Mouse (Mus musculus) heart, postnatal 14 days (tissue): ENCODE measurements around the gene Ccs. TPM values are rescaled to one million over a fixed set of nuclear protein-coding genes. Genes with fewer than 3 reads are reported as not detected.
A peak's percentile ranks its signal among the peaks of the same experiment; 100 is the strongest.
"Not testable (repeated sequence)": the region's sequence is repeated elsewhere in the genome, so short reads cannot be mapped to it uniquely, and the experiment has no call there.

Source experiments
- DNase-seq, 2 experiments: peaks; one replicate each; pipeline ENCODE4 v3.0.0; 2021 to 2022
- intact Hi-C: fragments of 180-260 bp; cut with DNase I; formaldehyde crosslinking; loops from one replicate; pipeline ENCODE4 v1.15.1; 2025
- long read RNA-seq, 2 experiments: library from polyadenylated mRNA; stranded (forward); transcript quantifications; one replicate each; pipeline ENCODE4 v2.0.0; 2021
- total RNA-seq, 2 experiments: library from RNA; stranded (reverse); gene quantifications; 2 replicates each; pipeline ENCODE4 v1.2.3; 2021

Gene Ccs
- total RNA-seq, result 10 to 100 TPM; 29.3 to 29.9 TPM
- long read RNA-seq, experiment 1, transcript Ccs-201 (8 exons, 1,067 nt), result major isoform, 29 of 32 reads
- long read RNA-seq, experiment 1, partial matches to known transcripts, result 1 of 32 reads
- long read RNA-seq, experiment 1, other reads (novel, unspliced or antisense), result 1 of 32 reads
- long read RNA-seq, experiment 2, transcript Ccs-201 (8 exons, 1,067 nt), result major isoform, 13 of 15 reads
- long read RNA-seq, experiment 2, partial matches to known transcripts, result 2 of 15 reads
- long read RNA-seq, experiment 2, other reads (novel, unspliced or antisense), result 0 of 15 reads

DNA sequence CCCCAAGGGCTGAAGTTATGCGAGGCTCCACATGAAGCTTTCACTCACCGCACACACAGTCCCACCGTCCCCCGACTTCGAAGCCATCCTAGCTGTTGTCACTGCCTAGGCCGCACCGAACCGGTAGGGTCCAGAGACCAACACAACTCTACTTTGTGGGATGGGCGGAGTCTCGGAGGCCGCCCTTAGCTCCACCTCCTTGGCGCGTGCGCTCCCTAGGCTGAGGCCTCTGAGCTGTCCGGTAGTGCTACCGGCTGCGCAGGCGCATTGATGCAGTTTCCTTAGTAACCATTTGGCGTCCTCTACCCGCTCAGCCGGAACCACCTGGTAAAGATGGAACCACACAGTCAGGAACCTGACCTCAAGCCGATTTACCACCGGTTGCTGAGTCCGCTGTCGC, at the start of gene Ccs, which contains the start of gene Ccdc87:
Gene Ccs (minus strand): TSS at position 184 of the 400 bp plus-strand sequence.
Gene Ccdc87 (plus strand): TSS at position 218 of the 400 bp plus-strand sequence.
- intact Hi-C loops, result loop anchor here (2.0 kb wide), 1 partner anchor 26 kb away; no protein-coding TSS in a partner anchor
- peak; percentile 97 to 98 for DNase-seq

GRCm38 (mm10) chr19:4883961-4884360, 44.8 kb upstream of the Ccs start:
- DNase-seq, result no peak
- intact Hi-C loops, result no loop called here

DNA sequence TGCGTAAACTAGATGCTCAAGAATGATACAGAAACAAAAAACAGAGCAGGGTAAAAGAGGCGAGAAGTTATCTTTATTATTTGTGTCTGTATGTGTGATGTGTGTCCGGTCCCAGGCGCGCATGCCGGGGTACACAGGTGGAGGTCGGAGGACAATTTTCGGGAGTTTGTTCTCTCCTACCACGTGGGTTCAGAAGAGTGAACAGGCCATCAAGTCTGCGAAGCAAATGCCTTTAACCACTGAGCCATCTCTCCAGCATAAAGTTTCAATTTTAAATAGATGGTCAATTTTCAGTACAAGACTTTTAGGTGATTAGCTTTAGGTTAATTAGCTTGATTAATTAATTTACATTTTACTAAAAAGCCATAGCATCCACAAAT, 40.2 kb upstream of the Ccs start:
- intact Hi-C loops, result no loop called here

DNA sequence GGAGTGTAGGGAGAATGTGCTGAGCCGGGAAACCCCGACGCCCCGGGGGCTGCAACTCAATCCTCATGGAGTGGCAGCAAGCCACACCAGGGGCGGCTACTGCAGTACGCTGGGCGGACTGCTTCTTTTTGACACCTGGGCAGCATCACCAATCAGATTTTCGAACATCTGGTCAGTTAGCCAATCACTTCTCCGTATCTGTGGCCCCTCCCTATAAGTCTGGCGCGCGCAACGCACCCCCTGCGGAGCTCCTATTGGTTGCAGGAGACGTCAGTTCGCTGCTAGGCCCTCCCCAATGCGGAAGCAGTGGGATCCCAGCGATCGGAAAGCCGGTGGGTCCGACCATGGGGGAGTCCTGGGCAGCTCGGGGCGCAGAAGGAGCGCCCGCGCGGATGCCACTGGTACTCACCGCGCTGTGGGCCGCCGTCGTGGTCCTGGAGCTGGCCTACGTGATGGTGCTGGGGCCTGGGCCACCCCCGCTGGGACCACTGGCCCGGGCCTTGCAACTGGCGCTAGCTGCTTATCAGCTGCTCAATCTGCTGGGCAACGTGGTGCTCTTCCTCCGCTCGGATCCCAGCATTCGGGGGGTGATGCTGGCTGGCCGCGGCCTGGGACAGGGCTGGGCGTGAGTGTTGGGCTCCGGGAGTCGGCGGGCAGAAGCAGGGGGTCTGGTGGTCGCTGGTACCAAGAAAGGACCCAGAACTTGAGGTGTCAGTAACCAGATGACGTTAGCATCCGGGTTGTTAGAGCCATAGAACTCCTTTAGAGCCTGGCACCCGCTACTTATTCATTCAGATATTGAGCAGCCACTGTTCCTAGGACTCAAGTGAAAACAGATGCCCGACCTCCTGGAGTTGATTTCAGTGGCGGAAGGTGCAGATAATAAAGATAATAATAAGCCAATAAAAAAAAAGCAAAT, 39.5 kb upstream of the Ccs start, which contains the start of gene Zdhhc24:
Gene Zdhhc24 (plus strand): TSS at position 264 of the 919 bp plus-strand sequence.
- intact Hi-C loops, result no loop called here
- DNase-seq, result peak; percentile 96

More for the DNA sequence above, 40.2 kb upstream of the Ccs start:
- no peak for DNase-seq

GRCm38 (mm10) chr19:4877785-4878184, 38.7 kb upstream of the Ccs start, which contains the start of gene Actn3:
Actn3 (minus strand) TSS chr19:4877909.
- intact Hi-C loops, result no loop called here
- DNase-seq, result peak; percentile 37 to 42

- intact Hi-C loops, result no loop called here
- DNase-seq, result no peak
These were observed 37.6 kb upstream of the Ccs start for GRCm38 (mm10) chr19:4876755-4877154.

- intact Hi-C loops, result no loop called here
These were observed 37.1 kb upstream of the Ccs start for GRCm38 (mm10) chr19:4876241-4876640.

DNA sequence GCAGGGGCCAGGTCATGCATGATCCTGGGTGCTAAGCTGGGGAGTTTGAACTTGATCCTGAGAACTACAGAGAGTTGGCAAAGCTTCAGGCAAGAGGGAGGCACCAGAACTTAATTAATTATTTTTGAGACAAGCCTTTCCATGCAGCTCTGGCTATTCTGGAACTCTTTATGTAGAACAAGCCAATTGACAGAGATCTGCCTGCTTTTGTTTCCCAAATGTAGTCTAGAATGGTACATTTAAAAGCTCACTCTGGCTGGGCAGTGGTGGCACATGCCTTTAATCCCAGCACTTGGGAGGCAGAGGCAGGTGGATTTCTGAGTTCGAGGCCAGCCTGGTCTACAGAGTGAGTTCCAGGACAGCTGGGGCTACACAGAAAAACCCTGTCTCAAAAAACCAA, 35.5 kb upstream of the Ccs start:
- intact Hi-C loops, result not testable (repeated sequence)

More at GRCm38 (mm10) chr19:4876241-4876640, 37.1 kb upstream of the Ccs start:
- no peak for DNase-seq

GRCm38 (mm10) chr19:4865147-4865546, 26.0 kb upstream of the Ccs start:
- peak; percentile 22 to 37 for DNase-seq
- intact Hi-C loops, result no loop called here

More for the DNA sequence above, 35.5 kb upstream of the Ccs start:
- DNase-seq, result not testable (repeated sequence)

DNA sequence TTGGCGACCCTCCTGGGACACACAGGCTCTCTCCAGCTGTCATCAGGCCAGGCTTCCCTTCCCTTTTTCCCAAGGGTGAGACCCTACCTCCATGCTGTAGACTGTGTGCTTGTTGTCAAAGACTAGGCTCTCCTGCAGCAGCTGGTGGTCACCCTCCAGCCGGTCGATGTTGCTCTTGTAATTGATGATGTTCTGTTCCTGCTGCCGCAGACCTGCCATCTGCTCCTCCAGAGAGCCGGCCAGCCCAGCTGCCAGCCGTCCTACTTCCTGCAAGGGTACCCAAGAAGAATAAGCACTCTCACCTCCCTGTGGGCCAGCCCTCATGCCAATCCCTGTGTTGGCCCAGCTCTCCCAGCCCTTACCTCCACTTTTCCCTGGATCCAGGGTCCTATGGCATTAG, 23.9 kb upstream of the Ccs start:
- DNase-seq, result no peak
- intact Hi-C loops, result no loop called here

DNA sequence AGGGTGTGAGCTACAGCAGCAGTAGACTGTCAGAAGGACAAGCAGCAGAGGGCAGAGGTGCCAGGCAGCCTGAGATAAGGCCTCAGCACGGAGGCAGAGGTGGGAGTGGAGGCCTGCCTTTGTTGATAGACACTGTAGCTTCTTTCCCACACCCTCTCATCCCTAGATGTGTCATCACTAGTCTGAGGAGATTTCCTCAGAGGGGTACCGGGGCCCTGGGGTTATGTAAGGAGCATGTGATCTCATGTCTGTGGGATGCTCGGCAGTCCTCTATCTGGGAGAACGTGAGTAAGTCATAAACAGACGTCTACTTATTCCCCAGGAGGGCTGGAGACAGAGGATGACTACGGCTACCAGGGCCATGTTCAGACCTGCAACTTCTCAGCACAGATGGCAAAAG, 19.9 kb upstream of the Ccs start:
- intact Hi-C loops, result no loop called here
- no peak for DNase-seq

DNA sequence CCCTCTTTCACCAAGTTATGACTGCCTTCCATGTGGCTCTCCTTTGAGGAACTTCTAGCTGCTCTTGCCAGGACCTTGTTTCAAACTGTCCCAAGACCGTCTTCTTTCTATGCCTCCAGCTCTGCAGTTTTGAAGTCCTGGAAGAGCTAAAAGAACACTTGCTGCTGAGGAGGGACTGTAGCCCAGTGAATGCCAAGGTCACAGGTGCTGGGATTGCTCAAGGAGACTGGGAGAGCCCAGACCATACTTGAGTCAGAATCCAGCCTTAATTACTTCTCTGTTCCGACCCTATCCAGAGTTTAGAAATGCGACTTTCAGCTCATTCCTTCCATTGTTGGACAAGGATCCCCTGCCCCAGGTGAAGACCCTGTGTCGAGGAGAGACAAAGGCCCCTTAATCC, 16.8 kb upstream of the Ccs start:
- intact Hi-C loops, result no loop called here

DNA sequence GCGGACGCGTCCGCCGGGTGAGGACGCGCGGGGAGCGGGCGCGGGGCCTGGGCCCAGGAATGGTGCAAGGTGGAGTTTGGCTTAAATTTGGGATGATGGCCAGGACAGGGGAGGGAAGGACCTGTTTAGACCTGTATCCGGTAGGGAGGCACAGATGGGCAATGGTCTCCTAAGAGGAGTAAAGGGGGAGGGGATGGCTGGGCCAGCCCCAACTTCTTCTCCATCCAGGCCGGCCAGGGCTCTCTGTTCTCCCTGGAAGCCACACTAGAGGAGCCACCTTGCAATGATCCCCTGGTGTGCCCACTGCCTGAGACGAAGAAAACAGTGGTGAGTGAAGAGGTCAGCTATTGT, 16.3 kb upstream of the Ccs start:
- DNase-seq, result no peak

More for the DNA sequence above, 16.8 kb upstream of the Ccs start:
- no peak for DNase-seq

GRCm38 (mm10) chr19:4854552-4855469, 15.7 kb upstream of the Ccs start, which contains the start of gene Ctsf:
Ctsf (plus strand) TSS chr19:4855130.
- DNase-seq, result peak; percentile 89 to 90
- intact Hi-C loops, result loop anchor here (5.0 kb wide), 1 partner anchor 228 kb away; the partner anchor contains the start of gene Rce1

More for the DNA sequence above, 16.3 kb upstream of the Ccs start:
- intact Hi-C loops, result no loop called here

DNA sequence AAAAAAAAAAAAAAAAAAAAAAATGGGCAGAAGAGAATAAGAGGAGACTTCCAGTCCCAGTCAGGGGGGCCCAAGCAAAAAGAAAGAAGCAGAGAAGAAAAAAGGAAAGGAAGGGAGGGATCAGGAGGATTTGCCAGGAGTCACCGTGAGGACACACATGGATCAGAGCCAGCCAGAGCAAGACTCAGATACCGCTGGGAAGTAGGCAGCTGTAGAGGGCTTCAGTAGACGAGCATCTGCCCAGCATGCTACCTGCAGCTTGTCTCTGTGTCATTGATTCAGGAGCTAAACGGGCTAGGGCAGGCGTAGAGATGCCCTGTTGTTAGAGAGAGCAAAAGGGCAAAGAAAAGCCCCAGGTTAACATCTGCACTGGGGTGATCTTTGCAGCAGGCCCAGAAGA, 11.1 kb upstream of the Ccs start:
- no peak for DNase-seq
- intact Hi-C loops, result loop anchor here (5.0 kb wide), 1 partner anchor 223 kb away; the partner anchor contains the start of gene Rce1

- intact Hi-C loops, result loop anchor here (5.0 kb wide), 1 partner anchor 222 kb away; the partner anchor contains the start of gene Rce1
- no peak for DNase-seq
These were observed 10.7 kb upstream of the Ccs start for GRCm38 (mm10) chr19:4849800-4850199.

GRCm38 (mm10) chr19:4847490-4847889, 8.4 kb upstream of the Ccs start:
- peak; percentile 19 to 30 for DNase-seq
- intact Hi-C loops, result loop anchor here (1.0 kb wide), 1 partner anchor 92 kb away; no protein-coding TSS in a partner anchor

DNA sequence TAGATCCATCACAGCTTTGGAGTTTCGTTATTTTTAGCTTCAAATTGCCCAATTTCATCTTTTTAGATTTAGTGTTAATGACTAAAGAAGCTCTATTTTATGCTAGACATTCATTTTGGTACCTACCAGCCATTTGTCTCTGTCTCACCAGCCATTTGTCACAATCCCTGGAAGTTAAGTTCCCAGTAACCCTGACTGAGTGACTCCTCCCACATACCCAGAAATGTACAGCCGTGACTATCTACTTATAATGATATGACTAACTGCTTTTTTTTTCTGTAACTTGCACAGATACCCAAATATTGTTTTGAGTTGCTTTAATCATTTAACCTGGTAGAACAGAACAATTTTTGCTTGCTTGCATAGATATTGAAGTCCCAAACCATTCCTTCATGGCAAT, 6.7 kb upstream of the Ccs start:
- no peak for DNase-seq
- intact Hi-C loops, result no loop called here

DNA sequence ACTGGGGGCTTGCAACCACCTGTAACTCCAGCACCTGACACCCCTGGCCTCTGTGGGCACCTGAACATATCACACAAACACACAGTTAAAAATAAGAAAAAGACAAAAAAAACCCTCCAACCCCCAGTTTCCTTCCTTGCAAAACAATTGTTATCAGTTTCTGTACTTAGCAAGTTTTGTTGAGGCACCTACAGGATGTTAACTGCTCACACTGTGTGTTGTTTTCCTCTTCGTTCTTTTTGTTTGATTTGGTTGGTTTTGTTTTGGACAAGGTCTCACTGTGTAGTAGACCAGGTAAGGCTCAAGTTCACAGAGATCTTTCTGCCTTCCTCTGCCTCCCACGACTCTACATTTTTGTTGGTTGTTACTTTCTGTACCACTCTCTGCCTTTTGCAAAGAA, 3.5 kb upstream of the Ccs start:
- intact Hi-C loops, result no loop called here

GRCm38 (mm10) chr19:4840848-4841247, 1.7 kb upstream of the Ccs start:
- DNase-seq, result no peak
- intact Hi-C loops, result no loop called here

More for the DNA sequence above, 3.5 kb upstream of the Ccs start:
- DNase-seq, result no peak
